Mouse (Mus musculus) 3T3-L1 (cell line): ENCODE data around the gene Trpc3.
"Not testable (repeated sequence)": the region's sequence is repeated elsewhere in the genome, so short reads cannot be mapped to it uniquely, and the experiment has no call there.

Source experiments
- DNase-seq: peaks from one replicate; pipeline ENCODE4 v3.0.0-alpha.2; 2015; ENCODE audit warnings: low read depth, low spot score

Gene Trpc3

GRCm38 (mm10) chr3:36605894-36606783 is 83.8 kb downstream of the Trpc3 start:
- DNase-seq, result no peak

GRCm38 (mm10) chr3:36599773-36600172 is 90.2 kb downstream of the Trpc3 start:
- not testable (repeated sequence) for DNase-seq

GRCm38 (mm10) chr3:36598811-36599210 is 91.2 kb downstream of the Trpc3 start:
- no peak for DNase-seq

GRCm38 (mm10) chr3:36571827-36572378 is 118.1 kb downstream of the Trpc3 start, which contains the start of gene Ccna2:
TSS of gene Ccna2 (minus strand) at chr3:36572150.
- DNase-seq, result peak; percentile 99

- DNase-seq, result peak; percentile 57
Measured at GRCm38 (mm10) chr3:36571361-36571826, 118.6 kb downstream of the Trpc3 start.
